Mouse (Mus musculus): ENCODE measurements around the gene Sorl1. TPM values are rescaled to one million over a fixed set of nuclear protein-coding genes. Genes with fewer than 3 reads are reported as not detected.

The Sorl1 gene
- polyA plus RNA-seq, 1 experiment = under 0.01 TPM

- Histone ChIP-seq H3K27me3 (ENCODE audit: control insufficient read depth, insufficient read depth, insufficient read length) (no peaks in the 10 kb centered on the region), H3K4me3 (no peak overlapping the region), H3ac (ENCODE audit: control insufficient read depth, insufficient read length) (no peak overlapping the region), H3K4me2 (ENCODE audit: low read depth) (no peak overlapping the region), H3K79me2 (ENCODE audit: control insufficient read depth, insufficient read depth) (no peaks in the 10 kb centered on the region), H3K36me3 (ENCODE audit: control insufficient read depth, insufficient read depth) (no peaks in the 10 kb centered on the region)
- no peak for TF ChIP-seq USF1 (IDR thresholded peaks at IDR 0.05; ENCODE audit: low read depth)
Observed at GRCm38 (mm10) chr9:42091561-42091960, 32.5 kb downstream of the Sorl1 start.

- TF ChIP-seq REST (IDR thresholded peaks at IDR 0.05; ENCODE audit: insufficient read depth, insufficient read length) (no peak), SRF (IDR thresholded peaks at IDR 0.05; ENCODE audit: control insufficient read depth, insufficient read length, low read depth) (no peak), MAX (IDR thresholded peaks at IDR 0.05; ENCODE audit: low read depth) (no peak), POLR2A (IDR thresholded peaks at IDR 0.05; ENCODE audit: insufficient read length, low read depth) (no peak), POLR2AphosphoS2 (IDR thresholded peaks at IDR 0.05; ENCODE audit: insufficient read length, low read depth) (no peak), TCF12 (IDR thresholded peaks at IDR 0.05; ENCODE audit: insufficient read depth, poor library complexity, severe bottlenecking) (no peak), TCF3 (IDR thresholded peaks at IDR 0.05; ENCODE audit: insufficient read length, low read depth) (no peak), CEBPB (IDR thresholded peaks at IDR 0.05; ENCODE audit: insufficient read depth, poor library complexity, severe bottlenecking) (no peak), MYOD1 (IDR thresholded peaks at IDR 0.05; ENCODE audit: control insufficient read depth in 1 of 3, insufficient read length in 2 of 3, low read depth in 2 of 3) (peak in 1 of 3 experiments; percentile 29), MYOG (IDR thresholded peaks at IDR 0.05; ENCODE audit: control insufficient read depth in 1 of 3, insufficient read depth in 1 of 3, insufficient read length in 2 of 3, low read depth in 2 of 3) (peak in 1 of 3 experiments; percentile 10), E2F4 (IDR thresholded peaks at IDR 0.05; ENCODE audit: insufficient read depth) (no peak), USF1 (IDR thresholded peaks at IDR 0.05; ENCODE audit: low read depth) (no peak)
- Histone ChIP-seq H3K4me2 (ENCODE audit: low read depth) (no peak overlapping the region), H3K79me2 (ENCODE audit: control insufficient read depth, insufficient read depth) (no peaks in the 10 kb centered on the region), H3K36me3 (ENCODE audit: control insufficient read depth, insufficient read depth) (no peaks in the 10 kb centered on the region), H3ac (ENCODE audit: control insufficient read depth, insufficient read length) (no peak overlapping the region), H3K27me3 (ENCODE audit: control insufficient read depth, insufficient read depth, insufficient read length) (no peaks in the 10 kb centered on the region), H3K4me3 (no peak overlapping the region)
Observed at GRCm38 (mm10) chr9:42087921-42088320, 36.2 kb downstream of the Sorl1 start.

- Histone ChIP-seq H3K27me3 (ENCODE audit: control insufficient read depth, insufficient read depth, insufficient read length) (no peaks in the 10 kb centered on the region), H3K4me3 (no peak overlapping the region), H3K79me2 (ENCODE audit: control insufficient read depth, insufficient read depth) (no peaks in the 10 kb centered on the region), H3K4me2 (ENCODE audit: low read depth) (no peak overlapping the region), H3K36me3 (ENCODE audit: control insufficient read depth, insufficient read depth) (no peaks in the 10 kb centered on the region), H3ac (ENCODE audit: control insufficient read depth, insufficient read length) (no peak overlapping the region)
- TF ChIP-seq TCF3 (IDR thresholded peaks at IDR 0.05; ENCODE audit: insufficient read length, low read depth) (no peak), USF1 (IDR thresholded peaks at IDR 0.05; ENCODE audit: low read depth) (no peak), REST (IDR thresholded peaks at IDR 0.05; ENCODE audit: insufficient read depth, insufficient read length) (no peak), MYOG (IDR thresholded peaks at IDR 0.05; ENCODE audit: control insufficient read depth in 1 of 3, insufficient read depth in 1 of 3, insufficient read length in 2 of 3, low read depth in 2 of 3) (no peak), SRF (IDR thresholded peaks at IDR 0.05; ENCODE audit: control insufficient read depth, insufficient read length, low read depth) (no peak), MAX (IDR thresholded peaks at IDR 0.05; ENCODE audit: low read depth) (no peak), POLR2A (IDR thresholded peaks at IDR 0.05; ENCODE audit: insufficient read length, low read depth) (no peak), MYOD1 (IDR thresholded peaks at IDR 0.05; ENCODE audit: control insufficient read depth in 1 of 3, insufficient read length in 2 of 3, low read depth in 2 of 3) (no peak), POLR2AphosphoS2 (IDR thresholded peaks at IDR 0.05; ENCODE audit: insufficient read length, low read depth) (no peak), E2F4 (IDR thresholded peaks at IDR 0.05; ENCODE audit: insufficient read depth) (no peak), TCF12 (IDR thresholded peaks at IDR 0.05; ENCODE audit: insufficient read depth, poor library complexity, severe bottlenecking) (no peak), CEBPB (IDR thresholded peaks at IDR 0.05; ENCODE audit: insufficient read depth, poor library complexity, severe bottlenecking) (no peak)
Observed at GRCm38 (mm10) chr9:42085970-42086369, 38.1 kb downstream of the Sorl1 start.

- no peak for TF ChIP-seq E2F4 (IDR thresholded peaks at IDR 0.05; ENCODE audit: insufficient read depth)
- TF ChIP-seq USF1 (IDR thresholded peaks at IDR 0.05; ENCODE audit: low read depth) = no peak
- no peak for TF ChIP-seq TCF3 (IDR thresholded peaks at IDR 0.05; ENCODE audit: insufficient read length, low read depth)
- TF ChIP-seq POLR2AphosphoS2 (IDR thresholded peaks at IDR 0.05; ENCODE audit: insufficient read length, low read depth) = no peak
- TF ChIP-seq TCF12 (IDR thresholded peaks at IDR 0.05; ENCODE audit: insufficient read depth, poor library complexity, severe bottlenecking) = no peak
- TF ChIP-seq MYOG (IDR thresholded peaks at IDR 0.05; ENCODE audit: control insufficient read depth in 1 of 3, insufficient read depth in 1 of 3, insufficient read length in 2 of 3, low read depth in 2 of 3) = no peak
- no peak for TF ChIP-seq MYOD1 (IDR thresholded peaks at IDR 0.05; ENCODE audit: control insufficient read depth in 1 of 3, insufficient read length in 2 of 3, low read depth in 2 of 3)
- TF ChIP-seq CEBPB (IDR thresholded peaks at IDR 0.05; ENCODE audit: insufficient read depth, poor library complexity, severe bottlenecking) = no peak
- no peak for TF ChIP-seq MAX (IDR thresholded peaks at IDR 0.05; ENCODE audit: low read depth)
- no peak for TF ChIP-seq POLR2A (IDR thresholded peaks at IDR 0.05; ENCODE audit: insufficient read length, low read depth)
- H3K4me2 ChIP-seq (ENCODE audit: low read depth) = no peak overlapping the region
- H3K36me3 ChIP-seq (ENCODE audit: control insufficient read depth, insufficient read depth) = no peaks in the 10 kb centered on the region
- H3K79me2 ChIP-seq (ENCODE audit: control insufficient read depth, insufficient read depth) = no peaks in the 10 kb centered on the region
- H3K27me3 ChIP-seq (ENCODE audit: control insufficient read depth, insufficient read depth, insufficient read length) = no peaks in the 10 kb centered on the region
- H3K4me3 ChIP-seq = no peak overlapping the region
- H3ac ChIP-seq (ENCODE audit: control insufficient read depth, insufficient read length) = no peak overlapping the region
Observed at GRCm38 (mm10) chr9:42083661-42084067, 40.4 kb downstream of the Sorl1 start.

Data from myocyte (in vitro differentiated cells).